Mouse (Mus musculus) left cerebral cortex, postnatal 4 days (tissue): ENCODE results near the gene Surf1. TPM values are rescaled to one million over a fixed set of nuclear protein-coding genes. Genes with fewer than 3 reads are reported as not detected.
"Not testable (repeated sequence)": the region's sequence is repeated elsewhere in the genome, so short reads cannot be mapped to it uniquely, and the experiment has no call there.

Experiments
- DNase-seq: peaks from one replicate; pipeline ENCODE4 v3.0.0-alpha.2; 2022
- intact Hi-C: fragments of 180-260 bp; cut with DNase I; formaldehyde crosslinking; loops from one replicate; pipeline ENCODE4 v1.15.1; 2025
- total RNA-seq, 2 experiments: library from RNA; stranded (reverse); gene quantifications; 2 replicates each; pipeline ENCODE4 v1.2.3; 2021

Surf1 gene
- total RNA-seq, 2 experiments from 2014 or later, result 69.5 to 72.4 TPM

DNA sequence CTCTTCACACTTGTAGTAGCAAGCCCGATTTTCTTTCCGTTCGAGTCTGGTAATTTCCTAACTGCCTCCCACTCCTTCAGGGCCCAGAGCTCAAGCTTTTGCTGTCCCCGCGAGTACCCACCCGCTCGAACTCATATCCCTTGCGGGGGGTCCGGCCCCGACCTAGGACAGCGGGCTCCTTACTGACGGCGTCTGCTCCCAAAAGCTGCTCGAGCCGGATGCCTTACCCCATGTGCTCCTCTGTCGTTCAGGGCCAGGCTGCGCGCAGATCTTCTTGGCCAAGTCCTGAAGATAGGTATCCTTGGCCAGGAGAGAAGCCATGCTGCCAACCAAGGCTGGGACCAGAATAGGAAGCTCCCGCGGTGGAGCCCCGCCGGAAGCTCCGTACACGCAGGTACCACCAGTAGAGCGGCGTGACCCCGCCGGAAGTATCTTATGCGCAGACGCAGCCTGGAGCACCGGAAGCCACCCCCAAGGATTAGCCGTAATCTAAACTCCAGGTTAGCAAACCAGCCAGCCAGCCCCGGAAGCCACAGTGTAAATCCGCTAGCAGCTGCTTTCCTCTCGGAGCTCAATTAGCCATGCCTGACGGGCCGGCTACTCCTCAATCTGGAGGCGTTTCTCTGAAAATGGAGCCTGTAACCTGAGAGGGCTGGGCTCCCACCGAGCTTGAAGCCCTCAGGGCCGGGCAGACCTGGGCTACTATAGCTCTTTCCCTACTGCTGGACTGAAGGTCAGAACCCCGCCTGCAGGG, 13.7 kb downstream of the Surf1 start, which contains the start of gene Surf6:
Surf6 (minus strand) TSS at position 413 of the 754 bp plus-strand sequence.
- peak; percentile 93 for DNase-seq
- intact Hi-C loops, result loop anchor here (5.0 kb wide), 1 partner anchor 255 kb away; no protein-coding TSS in a partner anchor

DNA sequence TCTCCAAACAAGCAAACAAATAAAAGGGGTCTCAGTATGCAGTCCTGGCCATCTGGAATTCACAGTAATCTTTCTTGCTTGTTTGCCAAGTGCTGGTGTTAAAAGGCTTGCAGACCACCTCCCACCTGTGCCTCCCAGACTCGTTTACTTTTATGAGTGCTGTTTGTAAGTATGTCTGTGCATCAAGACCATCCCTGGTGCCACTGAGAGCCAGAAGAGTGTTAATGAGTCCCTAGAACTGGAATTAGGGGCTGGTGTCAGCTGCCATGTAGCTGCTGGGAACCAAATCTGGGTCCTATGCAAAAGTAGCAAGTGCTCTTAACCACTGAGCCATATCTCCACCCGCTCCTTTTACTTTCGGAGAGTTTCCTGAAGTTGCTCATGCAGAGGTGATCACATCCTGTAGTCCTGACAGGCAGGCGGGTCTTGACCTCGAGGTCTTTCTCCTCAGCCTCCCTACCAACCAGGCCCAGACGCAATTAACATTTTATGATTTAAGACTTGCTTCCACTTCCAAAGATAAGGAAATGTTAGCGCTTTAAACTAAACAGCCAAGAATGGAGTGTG, 14.4 kb downstream of the Surf1 start:
- no peak for DNase-seq
- intact Hi-C loops, result loop anchor here (5.0 kb wide), 1 partner anchor 255 kb away; no protein-coding TSS in a partner anchor

DNA sequence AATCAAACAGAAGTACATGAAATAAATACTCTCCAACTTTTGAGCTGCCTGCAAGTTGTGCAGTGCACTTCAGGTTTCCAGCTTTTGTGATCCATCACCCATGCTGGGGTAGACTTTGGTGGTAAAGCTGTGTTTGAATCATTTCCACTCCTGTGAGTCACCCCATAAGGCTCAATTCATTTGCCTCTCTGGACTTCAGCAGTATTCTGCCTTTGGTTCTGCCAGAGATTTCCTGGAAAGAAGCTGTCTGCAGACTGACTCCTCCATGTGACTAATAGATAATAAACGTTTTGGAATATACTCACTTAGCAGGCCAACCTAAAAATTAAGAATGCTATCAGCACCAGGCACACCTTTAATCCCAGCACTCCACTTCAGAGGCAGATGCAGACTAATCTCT, 15.6 kb downstream of the Surf1 start:
- DNase-seq, result no peak
- intact Hi-C loops, result loop anchor here (5.0 kb wide), 1 partner anchor 253 kb away; no protein-coding TSS in a partner anchor

DNA sequence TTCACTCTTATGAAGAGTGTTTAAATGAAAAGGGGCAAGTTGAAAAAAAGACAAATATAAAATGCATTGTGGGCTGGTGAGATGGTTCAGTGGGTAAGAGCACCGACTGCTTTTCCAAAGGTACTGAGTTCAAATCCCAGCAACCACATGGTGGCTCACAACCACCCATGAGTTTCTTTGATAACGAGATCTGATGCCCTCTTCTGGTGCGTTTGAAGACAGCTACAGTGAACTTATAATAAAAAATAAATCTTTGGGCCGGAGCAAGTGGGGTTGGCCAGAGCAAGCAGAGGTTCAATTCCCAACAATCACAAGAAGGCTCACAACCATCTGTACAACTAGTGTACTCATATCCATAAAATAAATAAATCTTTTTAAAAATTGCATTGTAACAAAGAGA, 20.4 kb downstream of the Surf1 start:
- intact Hi-C loops, result no loop called here
- DNase-seq, result no peak

DNA sequence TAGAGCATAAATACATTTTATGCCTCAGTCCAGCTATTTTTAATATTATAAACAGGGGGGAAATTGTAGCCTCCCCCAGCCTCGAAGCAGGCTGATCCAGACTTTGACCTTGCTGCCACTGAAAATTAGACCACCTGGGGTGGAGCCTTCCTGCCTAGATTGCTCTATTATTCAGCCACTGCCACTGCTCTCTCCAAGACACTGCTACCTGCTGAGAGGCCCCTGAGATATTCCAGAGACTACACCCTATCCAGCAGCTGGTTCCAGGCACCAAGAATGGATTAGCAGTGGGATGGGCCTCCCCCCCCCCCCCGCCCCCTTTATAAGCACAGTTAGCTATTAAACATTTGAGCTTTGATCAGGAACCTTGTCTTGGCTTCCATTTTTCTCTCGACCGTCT, 30.2 kb downstream of the Surf1 start:
- DNase-seq, intact Hi-C loops: not testable (repeated sequence)

DNA sequence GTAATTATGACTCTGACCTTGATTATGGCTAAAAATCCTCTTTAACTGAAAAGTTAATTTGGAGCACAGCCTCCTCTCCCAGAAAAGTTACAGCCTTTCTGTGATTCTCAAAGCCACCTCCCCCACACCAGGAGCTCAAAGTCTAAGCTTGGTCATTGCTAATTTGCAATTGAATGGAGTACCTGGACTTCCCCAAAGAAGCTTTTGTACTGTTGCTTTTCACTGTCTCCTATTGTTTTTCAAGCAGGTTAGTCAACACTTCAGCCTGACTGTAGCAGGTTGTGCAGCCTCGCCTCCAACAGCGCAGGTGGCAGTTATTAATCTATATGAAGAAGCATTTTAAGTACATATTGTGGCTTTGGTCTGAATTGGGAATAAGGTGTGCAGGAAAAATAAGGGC, 30.8 kb downstream of the Surf1 start:
- DNase-seq, intact Hi-C loops: not testable (repeated sequence)

DNA sequence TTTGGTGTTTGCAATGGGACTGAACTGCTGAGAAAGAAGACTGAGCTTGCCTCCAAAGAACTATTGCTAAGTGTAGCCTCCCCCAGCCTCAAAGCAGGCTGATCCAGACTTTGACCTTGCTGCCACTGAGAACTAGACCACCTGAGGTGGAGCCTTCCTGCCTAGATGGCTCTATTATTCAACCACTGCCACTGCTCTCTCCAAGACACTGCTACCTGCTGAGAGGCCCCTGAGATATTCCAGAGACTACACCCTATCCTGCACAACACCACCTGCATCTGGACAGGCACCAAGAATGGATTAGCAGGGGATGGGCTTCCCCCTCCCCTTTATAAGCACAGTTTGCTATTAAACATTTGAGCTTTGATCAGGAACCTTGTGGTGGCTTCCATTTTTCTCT, 37.8 kb downstream of the Surf1 start:
- DNase-seq, result no peak
- intact Hi-C loops, result no loop called here

DNA sequence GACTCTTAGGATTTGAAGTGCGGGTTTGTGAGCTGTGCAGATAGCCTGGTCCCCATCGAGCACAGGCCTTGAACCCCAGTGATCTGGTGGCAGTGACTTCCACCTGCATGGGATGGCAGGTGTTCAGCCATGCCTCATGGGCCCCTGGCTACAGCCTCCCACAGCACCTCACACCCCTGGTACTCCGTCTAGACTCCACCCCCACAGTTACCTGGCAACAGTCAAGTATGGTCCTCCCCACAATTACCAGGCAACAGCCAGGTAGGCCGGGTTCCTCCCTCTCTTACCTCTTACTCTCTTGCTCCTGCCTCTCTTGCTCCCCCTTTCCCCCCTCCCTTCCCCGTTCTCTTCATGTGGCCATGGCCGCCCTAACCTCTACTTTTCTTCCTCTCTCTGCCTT, 45.7 kb downstream of the Surf1 start:
- intact Hi-C loops, result no loop called here
- no peak for DNase-seq

DNA sequence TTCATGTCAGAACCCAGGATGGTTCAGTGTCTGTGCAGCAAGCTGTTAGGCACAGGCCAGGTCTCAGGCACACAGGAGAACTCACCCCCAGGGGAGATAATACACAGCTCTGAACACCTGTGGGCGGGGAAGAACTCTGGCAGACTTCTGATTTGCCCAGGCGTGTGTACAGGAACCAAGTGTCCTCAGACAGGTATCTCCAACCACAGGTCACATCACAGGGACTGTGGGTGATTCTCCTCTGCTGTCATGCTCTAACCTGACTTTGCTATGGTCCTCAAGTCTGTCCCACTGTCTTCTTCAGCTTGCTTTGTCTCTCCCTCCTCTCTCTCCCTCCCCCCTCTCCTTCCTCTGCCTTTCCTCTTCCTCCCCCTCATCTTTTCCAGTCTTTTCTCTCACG, 51.5 kb downstream of the Surf1 start, which contains the start of gene Abo:
Abo (minus strand) TSS at position 101 of the 400 bp plus-strand sequence.
- intact Hi-C loops, result no loop called here
- DNase-seq, result no peak

Other genes with a start within 250 kb of the Surf1 start
- not detected for gene Lcn4, start 245.2 kb downstream of the Surf1 start, total RNA-seq
- gene Abo, start 51.6 kb downstream of the Surf1 start, total RNA-seq, result not detected
- gene Surf6, start 13.7 kb downstream of the Surf1 start, total RNA-seq, result 10 to 100 TPM; 32.3 to 33.8 TPM
- 10 to 100 TPM; 52.3 to 56.2 TPM for gene Med22, start 5.9 kb downstream of the Surf1 start, total RNA-seq
- gene Rpl7a, start 5.8 kb downstream of the Surf1 start, total RNA-seq, result 100 to 1,000 TPM; 422 to 425 TPM
- gene Surf2, start 163 bp downstream of the Surf1 start, total RNA-seq, result 10 to 100 TPM; 34.8 to 35.1 TPM
- 10 to 100 TPM; 61.0 to 67.1 TPM for gene Surf4, start 17.4 kb upstream of the Surf1 start, total RNA-seq
- gene Stkld1, start 17.5 kb upstream of the Surf1 start, total RNA-seq, result under 1 TPM in 1 of 2 experiments, not detected in 1; 0.18 TPM
- gene Rexo4, start 47.9 kb upstream of the Surf1 start, total RNA-seq, result 10 to 100 TPM; 50.9 to 61.6 TPM
- gene Adamts13, start 56.9 kb upstream of the Surf1 start, total RNA-seq, result not detected
- 10 to 100 TPM; 73.1 to 80.5 TPM for gene Cacfd1, start 93.4 kb upstream of the Surf1 start, total RNA-seq
- gene Slc2a6, start 111.5 kb upstream of the Surf1 start, total RNA-seq, result 10 to 100 TPM; 23.3 to 27.5 TPM
- under 1 TPM in 1 of 2 experiments, not detected in 1; 0.42 TPM for gene Mymk, start 155.6 kb upstream of the Surf1 start, total RNA-seq
- gene Adamtsl2, start 162.8 kb upstream of the Surf1 start, total RNA-seq, result 10 to 100 TPM; 23.8 to 25.1 TPM
- gene Fam163b, start 226.0 kb upstream of the Surf1 start, total RNA-seq, result 10 to 100 TPM; 55.8 to 61.9 TPM
- gene Dbh, start 248.7 kb upstream of the Surf1 start, total RNA-seq, result under 1 TPM; 0.30 to 0.58 TPM